Mouse (Mus musculus) megakaryocyte progenitor cell, adult 5-6 weeks (primary cell): ENCODE results near the gene Larp1b. TPM values are rescaled to one million over a fixed set of nuclear protein-coding genes. Genes with fewer than 3 reads are reported as not detected.
A peak's percentile ranks its signal among the peaks of the same experiment; 100 is the strongest.

Experiments used
- ATAC-seq: replicated peaks from 2 replicates; pipeline ENCODE4 v1.8.0; 2016; ENCODE audit warnings: mild to moderate bottlenecking, moderate TSS enrichment, inconsistent platforms; ENCODE audit not compliant: poor library complexity
- total RNA-seq, 2 experiments: library from RNA; stranded (forward) in 1 of 2; stranded (reverse) in 1 of 2; fragments of 157-497, 149-512 nt in 1 of 2; fragments of 200-1000 nt in 1 of 2; gene quantifications; 2 replicates each; pipeline versions ENCODE4 v1.2.3 to v1.2.4; 2015 to 2017

Larp1b gene
- total RNA-seq, 2 experiments from 2014 or later = 28.6 to 33.5 TPM

- ATAC-seq = peak; percentile 49
Observed at GRCm38 (mm10) chr3:41081474-41082301, 132.1 kb downstream of the Larp1b start.

GRCm38 (mm10) chr3:41082520-41082884 is 132.9 kb downstream of the Larp1b start:
- no peak for ATAC-seq

- peak; percentile 88 for ATAC-seq
Observed at GRCm38 (mm10) chr3:41082885-41083789, 133.5 kb downstream of the Larp1b start, which contains the start of gene Pgrmc2. Pgrmc2 (minus strand) TSS chr3:41083046.

- ATAC-seq = peak; percentile 14; the same call in 1 of the 2 replicates
Observed at GRCm38 (mm10) chr3:41083790-41084112, 134.1 kb downstream of the Larp1b start.

- no peak for ATAC-seq
Observed at GRCm38 (mm10) chr3:41084421-41084820, 134.8 kb downstream of the Larp1b start.

- ATAC-seq = no peak
Observed at GRCm38 (mm10) chr3:41087071-41087470, 137.4 kb downstream of the Larp1b start.

Other genes with a start within 250 kb of the Larp1b start
- gene Slc25a31, start 241.0 kb upstream of the Larp1b start, total RNA-seq (2015) = not detected in 2 replicates
- gene Slc25a31, start 241.0 kb upstream of the Larp1b start, total RNA-seq (2017) = not detected in 2 replicates
- gene Hspa4l, start 205.3 kb upstream of the Larp1b start, total RNA-seq (2015) = 39.7 and 45.1 TPM in 2 replicates
- gene Hspa4l, start 205.3 kb upstream of the Larp1b start, total RNA-seq (2017) = 54.6 and 55.7 TPM in 2 replicates
- gene Plk4, start 149.8 kb upstream of the Larp1b start, total RNA-seq (2015) = 76.6 and 80.1 TPM in 2 replicates
- 76.3 and 107 TPM in 2 replicates for gene Plk4, start 149.8 kb upstream of the Larp1b start, total RNA-seq (2017)
- 9.2 and 12.9 TPM in 2 replicates for gene Mfsd8, start 102.9 kb upstream of the Larp1b start, total RNA-seq (2015)
- gene Mfsd8, start 102.9 kb upstream of the Larp1b start, total RNA-seq (2017) = 4.2 and 6.5 TPM in 2 replicates
- gene Abhd18, start 102.9 kb upstream of the Larp1b start, total RNA-seq (2015) = 4.7 and 6.5 TPM in 2 replicates
- 3.9 and 7.4 TPM in 2 replicates for gene Abhd18, start 102.9 kb upstream of the Larp1b start, total RNA-seq (2017)
- not detected in 2 replicates for gene 1700034I23Rik, start 47.3 kb upstream of the Larp1b start, total RNA-seq (2015)
- gene 1700034I23Rik, start 47.3 kb upstream of the Larp1b start, total RNA-seq (2017) = not detected in 2 replicates
- 22.8 and 30.2 TPM in 2 replicates for gene Pgrmc2, start 133.2 kb downstream of the Larp1b start, total RNA-seq (2015)
- 15.1 and 20.3 TPM in 2 replicates for gene Pgrmc2, start 133.2 kb downstream of the Larp1b start, total RNA-seq (2017)